Mouse (Mus musculus) heart, postnatal 0 days (tissue): Measurements from ENCODE around the gene Duox1.

ENCODE experiments used
- CTCF ChIP-seq: IDR thresholded peaks from 2 replicates; pipeline ENCODE4 v1.5.1; 2016; ENCODE audit warnings: antibody characterized with exemption, control low read depth, low read depth
- EP300 ChIP-seq: IDR thresholded peaks from 2 replicates; pipeline ENCODE4 v1.6.1; 2016; ENCODE audit warnings: antibody characterized with exemption, low read depth

DNA sequence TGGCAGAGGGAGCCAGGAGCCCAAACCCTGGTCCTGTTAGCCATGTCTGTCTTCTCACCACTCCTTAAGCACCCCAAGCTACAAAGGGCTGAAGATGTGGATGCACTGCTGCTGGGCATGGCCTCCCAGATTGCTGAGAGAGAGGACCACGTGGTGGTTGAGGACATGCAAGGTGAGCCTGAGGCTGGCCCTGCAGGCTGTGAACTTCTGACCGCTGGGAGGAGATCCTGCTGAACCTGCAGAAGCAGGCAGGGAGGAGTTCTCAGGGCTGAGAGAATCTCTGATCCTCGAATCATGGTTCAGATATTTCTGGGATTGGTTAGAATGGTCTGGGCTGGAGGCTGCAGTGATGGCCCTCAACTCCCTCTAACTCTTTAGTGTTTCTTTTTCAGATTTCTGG, 8.5 kb downstream of the Duox1 start:
- no peak for TF ChIP-seq EP300
- TF ChIP-seq CTCF = no peak
